Mouse (Mus musculus): ENCODE measurements around the gene Umps. TPM values are rescaled to one million over a fixed set of nuclear protein-coding genes. Genes with fewer than 3 reads are reported as not detected.

The Umps gene
- total and polyA plus RNA-seq, 3 experiments = 115 to 173 (median 161) TPM

- dilution Hi-C loops (cut with MboI; ENCODE audit: extremely low pct_ligation_motif_present, extremely low pct_unique_long_range_greater_than_20kb, low sequenced_read_pairs) (no loop called here), in situ Hi-C loops (cut with MboI; ENCODE audit: low pct_ligation_motif_present, low pct_unique_long_range_greater_than_20kb, low sequenced_read_pairs) (no loop called here)
- DNase-seq (ENCODE audit: extremely low read depth) = no peak
- H3K4me1 ChIP-seq (ENCODE audit: control insufficient read depth in 1 of 2, insufficient read depth in 2 of 2) = peaks cover under 1 to 15% of the 10 kb centered on the region in 2 experiments; a peak in 3 of 4 replicates
- H3K4me2 ChIP-seq (ENCODE audit: insufficient read depth, low read depth, poor library complexity, severe bottlenecking) = no peak overlapping the region
- H3K4me3 ChIP-seq (replicated peaks in 1 of 3; ENCODE audit: low read depth in 2 of 3, low read length in 2 of 3, poor library complexity in 1 of 3) = no peak overlapping the region
- H3K9me3 ChIP-seq (replicated peaks; ENCODE audit: low read length) = no peaks in the 10 kb centered on the region
- no peaks in the 10 kb centered on the region for H3K79me2 ChIP-seq (replicated peaks; ENCODE audit: control insufficient read depth, extremely low read depth, insufficient read depth, poor library complexity, severe bottlenecking)
- peaks cover 2% of the 10 kb centered on the region for H3K27me3 ChIP-seq (replicated peaks)
- no peaks in the 10 kb centered on the region for H3K36me3 ChIP-seq (replicated peaks in 1 of 2; ENCODE audit: control insufficient read depth in 1 of 2, insufficient read depth in 1 of 2, low read length in 1 of 2)
- H3K9ac ChIP-seq (ENCODE audit: insufficient read depth, low read depth) = no peak overlapping the region
- no peak overlapping the region for H3K27ac ChIP-seq (ENCODE audit: insufficient read depth, low read depth)
- TF ChIP-seq TCF12 (IDR thresholded peaks at IDR 0.05; ENCODE audit: low read depth, low read length) = no peak
- TF ChIP-seq EP300 (IDR thresholded peaks at IDR 0.05; ENCODE audit: low read length) = no peak
- no peak for TF ChIP-seq NELFE (IDR thresholded peaks at IDR 0.05; ENCODE audit: low read depth, low read length)
- no peak for TF ChIP-seq SMC3 (IDR thresholded peaks at IDR 0.05; ENCODE audit: low read depth, low read length)
- no peak for TF ChIP-seq MAX (IDR thresholded peaks at IDR 0.05; ENCODE audit: low read length)
- TF ChIP-seq ZNF384 (IDR thresholded peaks at IDR 0.05; ENCODE audit: low read depth, low read length) = no peak
- TF ChIP-seq MAFK (IDR thresholded peaks at IDR 0.05; ENCODE audit: insufficient replicate concordance, low read length) = no peak
- TF ChIP-seq PAX5 (IDR thresholded peaks at IDR 0.05; ENCODE audit: low read length) = no peak
- TF ChIP-seq USF1 (IDR thresholded peaks at IDR 0.05; ENCODE audit: low read depth, low read length) = no peak
- no peak for TF ChIP-seq TBP (conservative IDR thresholded peaks at IDR 0.05; ENCODE audit: low read depth, low read length)
- no peak for TF ChIP-seq ZKSCAN1 (IDR thresholded peaks at IDR 0.05; ENCODE audit: borderline replicate concordance, low read depth, low read length)
- no peak for TF ChIP-seq ZMIZ1 (IDR thresholded peaks at IDR 0.05; ENCODE audit: low read depth, low read length)
- TF ChIP-seq SIN3A (IDR thresholded peaks at IDR 0.05; ENCODE audit: low read length) = no peak
Measured at GRCm38 (mm10) chr16:33943388-33943787, 23.4 kb downstream of the Umps start.

DNA sequence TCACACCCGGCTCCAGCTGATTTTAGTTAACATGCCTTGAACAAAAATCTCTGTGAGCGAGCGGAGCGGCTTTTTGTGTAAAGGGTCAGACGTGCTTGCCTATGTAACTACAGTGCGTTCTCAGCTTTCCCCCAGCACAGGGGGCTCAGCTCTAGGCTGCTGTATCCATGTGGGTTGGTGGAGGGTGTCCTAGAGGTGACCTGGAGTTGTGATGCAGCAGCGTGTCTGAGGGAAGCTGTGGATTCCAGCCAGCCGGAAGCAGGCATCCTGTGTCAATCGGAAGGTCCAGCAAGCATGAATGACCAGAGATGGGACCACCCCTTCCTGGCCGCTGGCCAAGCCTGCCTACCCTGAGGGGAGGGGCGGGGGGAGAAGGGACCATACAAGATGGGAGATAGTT is 24.5 kb downstream of the Umps start:
- Histone ChIP-seq H3K9ac (ENCODE audit: insufficient read depth, low read depth) (no peak overlapping the region), H3K4me2 (ENCODE audit: insufficient read depth, low read depth, poor library complexity, severe bottlenecking) (no peak overlapping the region), H3K27ac (ENCODE audit: insufficient read depth, low read depth) (no peak overlapping the region; the same call in 1 of the 2 replicates), H3K36me3 (replicated peaks in 1 of 2; ENCODE audit: control insufficient read depth in 1 of 2, insufficient read depth in 1 of 2, low read length in 1 of 2) (no peaks in the 10 kb centered on the region), H3K4me3 (replicated peaks in 1 of 3; ENCODE audit: low read depth in 2 of 3, low read length in 2 of 3, poor library complexity in 1 of 3) (no peak overlapping the region), H3K4me1 (ENCODE audit: control insufficient read depth in 1 of 2, insufficient read depth in 2 of 2) (peaks cover 0 to 5% of the 10 kb centered on the region in 2 experiments; a peak in 2 of 4 replicates), H3K79me2 (replicated peaks; ENCODE audit: control insufficient read depth, extremely low read depth, insufficient read depth, poor library complexity, severe bottlenecking) (no peaks in the 10 kb centered on the region), H3K9me3 (replicated peaks; ENCODE audit: low read length) (no peaks in the 10 kb centered on the region), H3K27me3 (replicated peaks) (peaks cover 3% of the 10 kb centered on the region)
- no peak for DNase-seq (ENCODE audit: extremely low read depth)
- dilution Hi-C loops (cut with MboI; ENCODE audit: extremely low pct_ligation_motif_present, extremely low pct_unique_long_range_greater_than_20kb, low sequenced_read_pairs) = no loop called here
- in situ Hi-C loops (cut with MboI; ENCODE audit: low pct_ligation_motif_present, low pct_unique_long_range_greater_than_20kb, low sequenced_read_pairs) = no loop called here
- TF ChIP-seq ETS1 (conservative IDR thresholded peaks at IDR 0.05; ENCODE audit: low read depth, low read length) = no peak
- no peak for TF ChIP-seq MAZ (IDR thresholded peaks at IDR 0.05; ENCODE audit: low read depth, low read length)
- TF ChIP-seq NRF1 (IDR thresholded peaks at IDR 0.05; ENCODE audit: low read depth, low read length) = no peak
- TF ChIP-seq ELF1 (IDR thresholded peaks at IDR 0.05; ENCODE audit: low read depth, low read length) = no peak
- TF ChIP-seq USF1 (IDR thresholded peaks at IDR 0.05; ENCODE audit: low read depth, low read length) = no peak
- TF ChIP-seq CTCF (conservative IDR thresholded peaks at IDR 0.05 in 1 of 2, IDR thresholded peaks at IDR 0.05 in 1 of 2; ENCODE audit: low read depth in 2 of 2, low read length in 2 of 2) = no peak
- TF ChIP-seq MAFK (IDR thresholded peaks at IDR 0.05; ENCODE audit: insufficient replicate concordance, low read length) = no peak
- no peak for TF ChIP-seq JUND (conservative IDR thresholded peaks at IDR 0.05; ENCODE audit: low read depth, low read length)
- no peak for TF ChIP-seq ZNF384 (IDR thresholded peaks at IDR 0.05; ENCODE audit: low read depth, low read length)
- TF ChIP-seq MYC (IDR thresholded peaks at IDR 0.05; ENCODE audit: low read depth, low read length) = no peak
- no peak for TF ChIP-seq JUN (IDR thresholded peaks at IDR 0.05; ENCODE audit: insufficient read depth, low read depth, low read length)
- no peak for TF ChIP-seq MAX (IDR thresholded peaks at IDR 0.05; ENCODE audit: low read length)
- TF ChIP-seq UBTF (IDR thresholded peaks at IDR 0.05; ENCODE audit: low read depth, low read length) = no peak
- TF ChIP-seq SMC3 (IDR thresholded peaks at IDR 0.05; ENCODE audit: low read depth, low read length) = no peak
- no peak for TF ChIP-seq CHD1 (IDR thresholded peaks at IDR 0.05; ENCODE audit: low read depth, low read length)
